Mouse (Mus musculus) ES-Bruce4 (cell line): ENCODE data around the gene Ints6.

Experiments used
- CTCF ChIP-seq: IDR thresholded peaks from one replicate; pipeline ENCODE4 v1.8.1; 2011; ENCODE audit warnings: low read depth, low read length
- EP300 ChIP-seq: IDR thresholded peaks from 2 replicates; pipeline ENCODE4 v1.6.1; 2011; ENCODE audit warnings: low read depth, low read length; ENCODE audit not compliant: insufficient read depth

DNA sequence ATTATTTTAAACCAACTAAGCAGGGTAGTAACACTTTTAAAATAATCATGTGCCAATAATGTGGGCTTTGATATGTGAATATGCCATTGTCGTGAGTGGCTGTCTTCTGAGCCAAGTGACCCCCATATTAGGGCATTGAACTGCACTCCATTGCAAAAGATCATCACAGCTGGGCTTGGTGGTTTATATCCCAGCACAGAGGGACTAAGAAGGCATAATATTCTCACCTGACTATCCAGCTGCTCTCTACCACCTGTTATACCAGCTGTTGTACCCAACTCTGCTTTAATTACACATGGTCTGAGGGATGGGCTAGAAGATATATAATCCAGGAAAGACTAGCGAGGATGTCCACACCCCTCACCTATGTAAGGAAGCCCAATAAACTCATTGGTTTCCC is 4.4 kb upstream of the Ints6 start:
- no peak for TF ChIP-seq CTCF
- TF ChIP-seq EP300 = no peak
